Mouse (Mus musculus) brown adipose tissue, adult 24 weeks (tissue): ENCODE measurements around the gene Xirp1. TPM values are rescaled to one million over a fixed set of nuclear protein-coding genes. Genes with fewer than 3 reads are reported as not detected.

Source experiments
- H3K27ac ChIP-seq: fragments of 200-500 bp; replicated peaks from 2 replicates; pipeline ENCODE4 v1.5.1; 2012; ENCODE audit warnings: low read depth, mild to moderate bottlenecking, low read length
- H3K4me1 ChIP-seq: fragments of 200-500 bp; 2 replicates; pipeline ENCODE4 v1.6.1; 2012; ENCODE audit warnings: low read length, mixed read lengths; ENCODE audit not compliant: control insufficient read depth, insufficient read depth, insufficient read length
- H3K4me3 ChIP-seq: fragments of 200-500 bp; 2 replicates; pipeline ENCODE4 v1.5.1; 2012; ENCODE audit warnings: low read depth, mild to moderate bottlenecking, low read length, moderate library complexity; ENCODE audit not compliant: insufficient read depth
- polyA plus RNA-seq: library from polyadenylated mRNA; stranded (reverse); fragments of >200 nt; gene quantifications from 2 replicates; pipeline ENCODE4 v1.2.4, GENCODE M21; 2012; ENCODE audit not compliant: missing spikeins, insufficient read depth, insufficient read length

The Xirp1 gene
- polyA plus RNA-seq, 1 experiment, result 1.6 TPM

- H3K27ac ChIP-seq, result no peak overlapping the region
- no peaks in the 10 kb centered on the region for H3K4me1 ChIP-seq
- no peak overlapping the region for H3K4me3 ChIP-seq
Measured at GRCm38 (mm10) chr9:120009226-120009841, 14.1 kb downstream of the Xirp1 start.

GRCm38 (mm10) chr9:120007833-120008232, 15.6 kb downstream of the Xirp1 start:
- H3K4me1 ChIP-seq, result no peaks in the 10 kb centered on the region
- H3K27ac ChIP-seq, result no peak overlapping the region
- H3K4me3 ChIP-seq, result no peak overlapping the region

GRCm38 (mm10) chr9:120005936-120006335, 17.5 kb downstream of the Xirp1 start:
- Histone ChIP-seq H3K27ac (no peak overlapping the region), H3K4me1 (no peaks in the 10 kb centered on the region)

GRCm38 (mm10) chr9:120002893-120003292, 20.5 kb downstream of the Xirp1 start:
- no peak overlapping the region for H3K4me3 ChIP-seq
- no peak overlapping the region for H3K27ac ChIP-seq
- no peaks in the 10 kb centered on the region; the same call in 1 of the 2 replicates for H3K4me1 ChIP-seq

More at GRCm38 (mm10) chr9:120005936-120006335, 17.5 kb downstream of the Xirp1 start:
- H3K4me3 ChIP-seq, result no peak overlapping the region

GRCm38 (mm10) chr9:120001945-120002725, 21.3 kb downstream of the Xirp1 start:
- Histone ChIP-seq H3K4me3 (peak overlapping the region; percentile 58), H3K27ac (peak overlapping the region; percentile 88), H3K4me1 (no peaks in the 10 kb centered on the region; the same call in 1 of the 2 replicates)

GRCm38 (mm10) chr9:120000761-120001160, 22.6 kb downstream of the Xirp1 start:
- no peak overlapping the region for H3K27ac ChIP-seq
- no peak overlapping the region for H3K4me3 ChIP-seq
- no peaks in the 10 kb centered on the region; the same call in 1 of the 2 replicates for H3K4me1 ChIP-seq

- Histone ChIP-seq H3K4me3 (no peak overlapping the region), H3K27ac (no peak overlapping the region), H3K4me1 (no peaks in the 10 kb centered on the region; the same call in 1 of the 2 replicates)
Measured at GRCm38 (mm10) chr9:119999636-120000035, 23.8 kb downstream of the Xirp1 start.

GRCm38 (mm10) chr9:119998776-119999175, 24.6 kb downstream of the Xirp1 start:
- Histone ChIP-seq H3K27ac (no peak overlapping the region), H3K4me3 (no peak overlapping the region), H3K4me1 (no peaks in the 10 kb centered on the region; the same call in 1 of the 2 replicates)

GRCm38 (mm10) chr9:119996080-119996479, 27.3 kb downstream of the Xirp1 start:
- Histone ChIP-seq H3K4me3 (no peak overlapping the region), H3K27ac (no peak overlapping the region), H3K4me1 (no peaks in the 10 kb centered on the region; the same call in 1 of the 2 replicates)

GRCm38 (mm10) chr9:119994207-119994606, 29.2 kb downstream of the Xirp1 start:
- Histone ChIP-seq H3K27ac (no peak overlapping the region), H3K4me1 (no peaks in the 10 kb centered on the region), H3K4me3 (no peak overlapping the region)

GRCm38 (mm10) chr9:119993092-119993844, 30.1 kb downstream of the Xirp1 start:
- H3K27ac ChIP-seq, result no peak overlapping the region
- H3K4me1 ChIP-seq, result no peaks in the 10 kb centered on the region
- no peak overlapping the region for H3K4me3 ChIP-seq

- Histone ChIP-seq H3K4me3 (no peak overlapping the region), H3K27ac (no peak overlapping the region), H3K4me1 (no peaks in the 10 kb centered on the region)
Measured at GRCm38 (mm10) chr9:119991310-119991709, 32.1 kb downstream of the Xirp1 start.

GRCm38 (mm10) chr9:119988304-119988703, 35.1 kb downstream of the Xirp1 start:
- H3K27ac ChIP-seq, result no peak overlapping the region
- no peaks in the 10 kb centered on the region for H3K4me1 ChIP-seq
- H3K4me3 ChIP-seq, result no peak overlapping the region

GRCm38 (mm10) chr9:119985881-119986574, 37.4 kb downstream of the Xirp1 start:
- Histone ChIP-seq H3K4me1 (peaks cover 3% of the 10 kb centered on the region; the same call in 1 of the 2 replicates), H3K4me3 (no peak overlapping the region), H3K27ac (no peak overlapping the region)
